Comparison of ENCODE assay signal across 30 mouse cellular contexts in genomic region chr5:121137125-121137524, GRCm38 (mm10).
"Had no signal": no experiment of that assay in that cellular context is flagged by ENCODE, and none has a peak within 500 bp of the region (broad histone marks: within the 10 kb centered on the region; RNA-seq: fewer than 3 reads in every experiment).

No protein-coding gene starts in this region.

- H3K9me3 ChIP-seq: heart, embryonic 12.5 days; heart, embryonic 13.5 days; heart, embryonic 15.5 days; hindbrain, embryonic 10.5 days; hindbrain, embryonic 12.5 days; hindbrain, embryonic 13.5 days; hindbrain, embryonic 15.5 days; intestine, embryonic 15.5 days; kidney, embryonic 15.5 days had no signal

- H3K27me3 ChIP-seq: heart, embryonic 12.5 days; heart, embryonic 13.5 days; heart, embryonic 15.5 days; hindbrain, embryonic 12.5 days; hindbrain, embryonic 13.5 days; hindbrain, embryonic 15.5 days; intestine, embryonic 15.5 days; kidney, embryonic 15.5 days had no signal

- H3K4me3 ChIP-seq: heart, embryonic 12.5 days; heart, embryonic 13.5 days; heart, embryonic 15.5 days; hindbrain, embryonic 10.5 days; hindbrain, embryonic 12.5 days; hindbrain, embryonic 13.5 days; hindbrain, embryonic 15.5 days; intestine, embryonic 15.5 days; kidney, embryonic 15.5 days; layer of hippocampus, adult 2 months; left cerebral cortex, adult 2 months had no signal

- DNase-seq: heart, postnatal 10 days; heart, postnatal 14 days; heart, postnatal 36 days; heart, postnatal 4 days; kidney, adult 11 months; kidney, adult 18-20 months; kidney, adult 2 months; kidney, adult 8-10 months; kidney, adult 9 months; kidney, postnatal 10 days; kidney, postnatal 14 days; kidney, postnatal 25 days; kidney, postnatal 36 days; kidney, postnatal 4 days; layer of hippocampus, adult 9-11 months; layer of hippocampus, postnatal 36 days had no signal

- H3K27ac ChIP-seq: heart, embryonic 13.5 days; heart, embryonic 15.5 days; hindbrain, embryonic 10.5 days; hindbrain, embryonic 12.5 days; hindbrain, embryonic 13.5 days; hindbrain, embryonic 14.5 days; hindbrain, embryonic 15.5 days; hindbrain, postnatal 0 days; intestine, embryonic 15.5 days; kidney, embryonic 15.5 days; kidney, postnatal 0 days; layer of hippocampus, adult 2 months; left cerebral cortex, adult 2 months had no signal

- H3K4me1 ChIP-seq: heart, embryonic 12.5 days; heart, embryonic 13.5 days; heart, embryonic 15.5 days; hindbrain, embryonic 10.5 days; hindbrain, embryonic 12.5 days; intestine, embryonic 15.5 days; kidney, embryonic 15.5 days had no signal
